Comparison of ENCODE assay signal across 9 mouse cellular contexts in the genomic region with DNA sequence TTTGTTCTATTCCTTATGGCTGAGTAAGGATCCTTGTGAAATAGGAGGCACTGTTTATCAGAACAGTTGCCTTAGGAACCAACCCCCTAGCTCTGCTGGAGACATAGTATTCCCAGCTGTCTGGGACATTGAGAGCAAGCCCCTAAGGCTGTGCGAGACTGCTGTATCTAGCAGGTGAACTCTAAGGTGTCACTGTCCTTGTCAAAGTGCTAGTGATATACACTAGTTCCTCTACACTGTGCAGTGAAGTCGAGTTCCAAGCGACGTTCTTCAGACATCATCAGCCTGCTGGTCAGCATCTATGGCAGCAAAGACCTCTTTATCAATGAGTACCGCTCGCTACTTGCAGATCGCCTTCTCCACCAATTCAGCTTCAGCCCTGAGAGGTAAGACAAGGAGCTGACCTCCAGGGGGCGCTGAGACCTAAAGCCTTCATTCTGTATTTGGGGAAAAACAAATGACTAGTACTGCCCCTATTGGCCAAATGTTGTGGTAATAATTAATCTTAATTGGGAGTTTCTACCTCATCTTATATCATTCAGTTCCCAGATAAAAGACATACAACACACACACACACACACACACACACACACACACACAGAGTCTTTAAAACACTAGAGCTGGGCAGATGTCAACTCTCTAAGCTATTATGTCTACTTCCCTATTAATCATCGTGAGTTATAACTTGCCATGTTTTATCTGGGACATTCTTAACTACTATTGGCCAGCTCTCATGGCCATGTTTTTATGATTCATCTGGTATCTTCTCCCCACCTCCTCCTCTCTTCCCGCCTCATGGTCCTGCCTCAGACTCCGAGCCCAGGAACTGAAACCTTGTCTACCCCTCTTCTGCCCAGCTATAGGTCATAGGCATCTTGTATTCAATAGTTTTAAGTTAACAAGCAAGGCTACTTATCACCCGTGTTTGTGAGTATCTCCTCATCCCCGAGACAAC. TPM values are rescaled to one million over a fixed set of nuclear protein-coding genes. Genes with fewer than 3 reads are reported as not detected.
DNase-seq lines count a peak whose midpoint lies in the region; ATAC-seq and TF ChIP-seq lines count a peak whose summit lies in the region.
"Had no signal": no experiment of that assay in that cellular context is flagged by ENCODE, and none has a peak within 500 bp of the region (broad histone marks: within the 10 kb centered on the region; RNA-seq: fewer than 3 reads in every experiment).

No protein-coding gene starts in this region.

- WGBS in hindbrain, embryonic 10.5 days, result 63% methylated on average over 13 of the region's 13 CpGs
- WGBS in hindbrain, embryonic 13.5 days, result 66% methylated on average over 13 of the region's 13 CpGs
- 60% methylated on average over 13 of the region's 13 CpGs for WGBS in heart, embryonic 16.5 days
- WGBS in spleen, adult 2 months, result 69% methylated on average over 13 of the region's 13 CpGs

- H3K4me1 ChIP-seq in hindbrain, embryonic 10.5 days (replicated peaks), result peaks cover 2% of the 10 kb centered on the region; the same call in 1 of the 2 replicates
- peaks cover 7% of the 10 kb centered on the region for H3K4me1 ChIP-seq in hindbrain, embryonic 13.5 days (replicated peaks)
- H3K4me1 ChIP-seq in heart, embryonic 16.5 days (ENCODE audit: control insufficient read depth, insufficient read depth, low read length), result no peaks in the 10 kb centered on the region
- no peaks in the 10 kb centered on the region for H3K4me1 ChIP-seq in spleen, adult 2 months (ENCODE audit: control insufficient read depth, insufficient read depth, insufficient read length)

- no peak overlapping the region for H3K27ac ChIP-seq in hindbrain, embryonic 10.5 days
- no peak overlapping the region for H3K27ac ChIP-seq in hindbrain, embryonic 13.5 days
- no peak overlapping the region for H3K27ac ChIP-seq in heart, embryonic 16.5 days (ENCODE audit: low read length)
- H3K27ac ChIP-seq in spleen, adult 2 months (ENCODE audit: insufficient read depth, low read length), result no peak overlapping the region

- no peak overlapping the region for H3K9ac ChIP-seq in hindbrain, embryonic 13.5 days
- no peak overlapping the region for H3K9ac ChIP-seq in heart, embryonic 16.5 days (ENCODE audit: low read length)

- no peak overlapping the region for H3K4me3 ChIP-seq in hindbrain, embryonic 10.5 days
- no peak overlapping the region for H3K4me3 ChIP-seq in hindbrain, embryonic 13.5 days
- no peak overlapping the region for H3K4me3 ChIP-seq in heart, embryonic 16.5 days (ENCODE audit: low read length)
- no peak overlapping the region for H3K4me3 ChIP-seq in spleen, adult 2 months (ENCODE audit: extremely low read depth, insufficient read depth, insufficient read length)

- peaks cover 100% of the 10 kb centered on the region for H3K36me3 ChIP-seq in hindbrain, embryonic 10.5 days
- peaks cover 96% of the 10 kb centered on the region for H3K36me3 ChIP-seq in hindbrain, embryonic 13.5 days
- peaks cover 72% of the 10 kb centered on the region for H3K36me3 ChIP-seq in heart, embryonic 16.5 days (ENCODE audit: control insufficient read depth, insufficient read depth)
- peaks cover 36% of the 10 kb centered on the region for H3K36me3 ChIP-seq in spleen, adult 2 months (ENCODE audit: control insufficient read depth, insufficient read depth, low read length)

- H3K4me2 ChIP-seq in hindbrain, embryonic 13.5 days, result no peak overlapping the region
- no peak overlapping the region for H3K4me2 ChIP-seq in heart, embryonic 16.5 days (ENCODE audit: low read depth, low read length)

- no peak for ATAC-seq in hindbrain, embryonic 13.5 days (ENCODE audit: low FRiP score)
- ATAC-seq in heart, embryonic 16.5 days (replicated peaks; ENCODE audit: extremely low read depth, insufficient read depth, low FRiP score), result peak; percentile 58; the same call in 1 of the 2 replicates
- peak; percentile 87 for ATAC-seq in megakaryocyte, adult 5-6 weeks (ENCODE audit: poor library complexity, severe bottlenecking)

- no peak for TF ChIP-seq POLR2A in spleen, adult 2 months (IDR thresholded peaks at IDR 0.05; ENCODE audit: low read depth, low read length)

- H3K9me3 ChIP-seq in hindbrain, embryonic 10.5 days, result no peaks in the 10 kb centered on the region
- no peaks in the 10 kb centered on the region for H3K9me3 ChIP-seq in hindbrain, embryonic 13.5 days
- no peaks in the 10 kb centered on the region for H3K9me3 ChIP-seq in heart, embryonic 16.5 days (replicated peaks; ENCODE audit: control insufficient read depth, low read length)

- DNase-seq in hindbrain, embryonic 10.5 days (ENCODE audit: low spot score), result peak; percentile 81
- peak; percentile 72 to 76 for DNase-seq in adrenal gland, adult 18-20 months (ENCODE audit: low spot score in 2 of 2)
- DNase-seq in embryo, embryonic 10 days (ENCODE audit: low spot score), result peak; percentile 84
- DNase-seq in layer of hippocampus, postnatal 14 days (ENCODE audit: low spot score in 2 of 2), result peak; percentile 77 to 89
- peak; percentile 69 to 74 for DNase-seq in spleen, adult 2 months (ENCODE audit: low read depth in 1 of 2, low spot score in 2 of 2)

- TF ChIP-seq CTCF in spleen, adult 2 months (IDR thresholded peaks at IDR 0.05; ENCODE audit: extremely low read depth, insufficient read depth, insufficient read length, insufficient replicate concordance), result peak; percentile 69; the same call in 1 of the 2 replicates

- no peaks in the 10 kb centered on the region for H3K27me3 ChIP-seq in hindbrain, embryonic 10.5 days (ENCODE audit: insufficient read depth, poor library complexity, severe bottlenecking)
- H3K27me3 ChIP-seq in hindbrain, embryonic 13.5 days, result no peaks in the 10 kb centered on the region
- H3K27me3 ChIP-seq in heart, embryonic 16.5 days (ENCODE audit: control insufficient read depth, insufficient read depth, low read length), result no peaks in the 10 kb centered on the region
- no peaks in the 10 kb centered on the region for H3K27me3 ChIP-seq in spleen, adult 2 months (ENCODE audit: control insufficient read depth, insufficient read depth, low read length)

RNA-seq across cellular contexts. Expression of gene Anapc2, which starts 6.9 kb away (rescaled TPM):
- 150 and 156 TPM in 2 replicates for polyA plus RNA-seq in hindbrain, embryonic 10.5 days (2016; fragmentation: Nextera tagmentation; extraction: Ambion mirVana)
- 143 TPM in 2 replicates for polyA plus RNA-seq in hindbrain, embryonic 13.5 days (2015; fragmentation: Nextera tagmentation; extraction: Ambion mirVana)
- 10 to 100 TPM; 75.5 to 82.4 TPM for total RNA-seq in adrenal gland, adult 18-20 months (2021)
- 80.5 and 86.6 TPM in 2 replicates for polyA plus RNA-seq in heart, embryonic 16.5 days (2015; fragmentation: Nextera tagmentation; extraction: Ambion mirVana)
- total RNA-seq in layer of hippocampus, postnatal 14 days (2021), result 10 to 100 TPM; 66.6 to 72.1 TPM
- 28.9 and 40.5 TPM in 2 replicates for total RNA-seq in megakaryocyte, adult 5-6 weeks (2015)
- 25.1 and 32.1 TPM in 2 replicates for total RNA-seq in megakaryocyte, adult 5-6 weeks (2017)
- 55.7 and 68.8 TPM in 2 replicates for polyA plus RNA-seq in spleen, adult 2 months (2012; rRNA removed)

RNA-seq across cellular contexts. Expression of gene Ssna1, which starts 7.0 kb away (rescaled TPM):
- 248 and 259 TPM in 2 replicates for polyA plus RNA-seq in hindbrain, embryonic 10.5 days (2016; fragmentation: Nextera tagmentation; extraction: Ambion mirVana)
- polyA plus RNA-seq in hindbrain, embryonic 13.5 days (2015; fragmentation: Nextera tagmentation; extraction: Ambion mirVana), result 189 and 199 TPM in 2 replicates
- total RNA-seq in adrenal gland, adult 18-20 months (2021), result 10 to 100 TPM; 37.2 to 40.1 TPM
- polyA plus RNA-seq in heart, embryonic 16.5 days (2015; fragmentation: Nextera tagmentation; extraction: Ambion mirVana), result 154 and 157 TPM in 2 replicates
- 10 to 100 TPM; 69.1 to 70.1 TPM for total RNA-seq in layer of hippocampus, postnatal 14 days (2021)
- total RNA-seq in megakaryocyte, adult 5-6 weeks (2015), result 159 TPM in 2 replicates
- 61.1 and 86.0 TPM in 2 replicates for total RNA-seq in megakaryocyte, adult 5-6 weeks (2017)
- polyA plus RNA-seq in spleen, adult 2 months (2012; rRNA removed), result 45.5 and 67.8 TPM in 2 replicates

RNA-seq across cellular contexts. Expression of gene Tmem210, which starts 8.7 kb away (rescaled TPM):
- not detected in 2 replicates for polyA plus RNA-seq in hindbrain, embryonic 10.5 days (2016; fragmentation: Nextera tagmentation; extraction: Ambion mirVana)
- polyA plus RNA-seq in hindbrain, embryonic 13.5 days (2015; fragmentation: Nextera tagmentation; extraction: Ambion mirVana), result not detected in 2 replicates
- not detected for total RNA-seq in adrenal gland, adult 18-20 months (2021)
- not detected in 2 replicates for polyA plus RNA-seq in heart, embryonic 16.5 days (2015; fragmentation: Nextera tagmentation; extraction: Ambion mirVana)
- total RNA-seq in layer of hippocampus, postnatal 14 days (2021), result not detected
- total RNA-seq in megakaryocyte, adult 5-6 weeks (2015), result not detected in 2 replicates
- total RNA-seq in megakaryocyte, adult 5-6 weeks (2017), result not detected in 2 replicates
- not detected in 2 replicates for polyA plus RNA-seq in spleen, adult 2 months (2012; rRNA removed)
- total RNA-seq: left cerebral cortex, postnatal 36 days had no signal

RNA-seq across cellular contexts. Expression of gene Lrrc26, which starts 10.5 kb away (rescaled TPM):
- not detected in 2 replicates for polyA plus RNA-seq in hindbrain, embryonic 10.5 days (2016; fragmentation: Nextera tagmentation; extraction: Ambion mirVana)
- 0.22 TPM in 1 of 2 replicates, not detected in the other for polyA plus RNA-seq in hindbrain, embryonic 13.5 days (2015; fragmentation: Nextera tagmentation; extraction: Ambion mirVana)
- not detected for total RNA-seq in adrenal gland, adult 18-20 months (2021)
- polyA plus RNA-seq in heart, embryonic 16.5 days (2015; fragmentation: Nextera tagmentation; extraction: Ambion mirVana), result 0.89 and 1.2 TPM in 2 replicates
- total RNA-seq in layer of hippocampus, postnatal 14 days (2021), result not detected
- not detected in 2 replicates for total RNA-seq in megakaryocyte, adult 5-6 weeks (2015)
- not detected in 2 replicates for total RNA-seq in megakaryocyte, adult 5-6 weeks (2017)
- 0.28 and 0.77 TPM in 2 replicates for polyA plus RNA-seq in spleen, adult 2 months (2012; rRNA removed)
- total RNA-seq: left cerebral cortex, postnatal 36 days had no signal

RNA-seq across cellular contexts. Expression of gene Tprn, which starts 16.8 kb away (rescaled TPM):
- polyA plus RNA-seq in hindbrain, embryonic 10.5 days (2016; fragmentation: Nextera tagmentation; extraction: Ambion mirVana), result 8.1 and 9.5 TPM in 2 replicates
- polyA plus RNA-seq in hindbrain, embryonic 13.5 days (2015; fragmentation: Nextera tagmentation; extraction: Ambion mirVana), result 16.2 and 17.6 TPM in 2 replicates
- 1 to 10 TPM; 8.2 to 9.4 TPM for total RNA-seq in adrenal gland, adult 18-20 months (2021)
- polyA plus RNA-seq in heart, embryonic 16.5 days (2015; fragmentation: Nextera tagmentation; extraction: Ambion mirVana), result 4.3 and 5.9 TPM in 2 replicates
- 10 to 100 TPM; 21.1 to 23.2 TPM for total RNA-seq in layer of hippocampus, postnatal 14 days (2021)
- 7.5 and 10.5 TPM in 2 replicates for total RNA-seq in megakaryocyte, adult 5-6 weeks (2015)
- total RNA-seq in megakaryocyte, adult 5-6 weeks (2017), result 5.2 and 6.0 TPM in 2 replicates
- polyA plus RNA-seq in spleen, adult 2 months (2012; rRNA removed), result 17.1 and 23.5 TPM in 2 replicates
